Mouse (Mus musculus): ENCODE data around the gene Timm17a. TPM values are rescaled to one million over a fixed set of nuclear protein-coding genes. Genes with fewer than 3 reads are reported as not detected.

The Timm17a gene
- polyA plus RNA-seq, 1 experiment, result 164 TPM

DNA sequence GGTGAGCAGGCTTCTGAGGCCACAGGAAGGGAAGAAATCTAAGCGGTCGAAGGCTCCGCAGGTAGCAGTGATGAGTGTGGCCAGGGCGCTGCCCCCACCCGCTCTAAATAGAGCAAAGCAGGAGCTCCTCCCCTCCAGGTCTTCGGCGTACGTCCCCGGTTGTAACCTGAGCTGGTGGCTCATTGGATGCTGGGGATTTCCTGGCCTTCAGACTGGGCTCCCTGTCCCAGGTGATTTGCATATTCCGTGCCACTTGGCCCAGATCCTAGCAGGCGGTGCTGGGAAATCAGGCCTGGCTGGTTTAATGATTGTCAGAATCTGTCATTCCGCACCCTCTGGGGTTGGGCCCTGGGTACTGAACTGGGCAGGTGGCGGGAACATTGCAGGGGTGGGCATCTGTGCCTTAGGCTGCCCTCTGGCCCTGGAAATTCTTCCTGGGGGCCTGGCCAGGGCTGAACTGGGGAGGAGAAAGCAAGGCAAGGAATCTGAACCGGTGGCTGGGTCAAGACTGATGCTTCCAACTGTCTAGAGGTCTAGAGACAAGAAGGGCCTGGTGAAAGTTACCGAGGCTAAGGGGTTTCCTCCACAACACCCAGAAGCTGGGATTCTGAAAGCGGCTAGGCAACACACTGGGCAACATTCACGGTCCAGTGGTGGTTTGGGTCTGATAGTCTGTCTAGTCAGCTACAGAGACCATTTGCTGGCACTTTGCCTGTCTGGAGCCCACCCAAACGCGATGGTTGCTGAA lies 55.0 kb downstream of the Timm17a start, which contains the start of gene Elf3:
Gene Elf3, minus strand, starts transcription at position 189 of the 748 bp plus-strand sequence.
- Histone ChIP-seq H3K36me3 (ENCODE audit: control insufficient read depth, insufficient read depth, low read length, poor library complexity, severe bottlenecking) (peaks cover 12% of the 10 kb centered on the region; the same call in 1 of the 2 replicates), H3K27me3 (ENCODE audit: control insufficient read depth, insufficient read depth, low read length, poor library complexity, severe bottlenecking) (no peaks in the 10 kb centered on the region), H3K27ac (ENCODE audit: insufficient read depth, low read length) (peak within 1 kb of the TSS; percentile 54), H3K9me3 (replicated peaks; ENCODE audit: control insufficient read depth, insufficient read depth, low read length, poor library complexity, severe bottlenecking) (no peaks in the 10 kb centered on the region), H3K4me1 (ENCODE audit: control insufficient read depth, insufficient read depth, low read length) (peaks cover 4% of the 10 kb centered on the region), H3K4me3 (ENCODE audit: low read depth, low read length) (peak within 1 kb of the TSS; percentile 92), H3K9ac (ENCODE audit: low read depth, poor library complexity, severe bottlenecking) (peak within 1 kb of the TSS; percentile 59)
- TF ChIP-seq CTCF (IDR thresholded peaks at IDR 0.05; ENCODE audit: low read depth, low read length), result no peak
- TF ChIP-seq POLR2A (IDR thresholded peaks at IDR 0.05; ENCODE audit: insufficient read depth, low read length), result peak; percentile 95

DNA sequence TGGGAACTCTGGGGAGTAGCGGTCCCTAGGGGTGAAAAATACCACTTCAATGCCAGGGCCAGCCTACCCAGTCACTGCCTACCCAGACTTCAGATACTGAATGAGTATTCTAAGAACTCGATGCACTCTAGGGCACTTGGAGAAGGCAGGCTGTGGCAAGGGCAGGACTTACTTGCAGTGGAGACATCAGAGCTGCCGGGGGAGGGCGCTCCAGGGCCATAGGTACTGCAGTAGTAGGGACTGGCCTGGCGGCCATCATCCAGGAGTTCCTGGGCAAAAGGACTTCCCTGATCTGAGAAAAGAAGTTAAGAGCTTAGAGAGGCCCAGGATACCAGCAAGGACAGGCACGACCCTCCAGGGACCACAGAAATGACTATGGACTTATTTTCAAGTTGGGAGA lies 57.3 kb downstream of the Timm17a start:
- no peak overlapping the region for H3K27ac ChIP-seq (ENCODE audit: insufficient read depth, low read length)
- H3K4me1 ChIP-seq (ENCODE audit: control insufficient read depth, insufficient read depth, low read length), result peaks cover 5% of the 10 kb centered on the region
- peak overlapping the region; percentile 58 for H3K4me3 ChIP-seq (ENCODE audit: low read depth, low read length)
- peak; percentile 67 for TF ChIP-seq CTCF (IDR thresholded peaks at IDR 0.05; ENCODE audit: low read depth, low read length)
- no peak for TF ChIP-seq EP300 (IDR thresholded peaks at IDR 0.05; ENCODE audit: insufficient read depth, low read depth, low read length)
- TF ChIP-seq POLR2A (IDR thresholded peaks at IDR 0.05; ENCODE audit: insufficient read depth, low read length), result no peak
- no peaks in the 10 kb centered on the region for H3K27me3 ChIP-seq (ENCODE audit: control insufficient read depth, insufficient read depth, low read length, poor library complexity, severe bottlenecking)
- peaks cover 12% of the 10 kb centered on the region; the same call in 1 of the 2 replicates for H3K36me3 ChIP-seq (ENCODE audit: control insufficient read depth, insufficient read depth, low read length, poor library complexity, severe bottlenecking)
- no peaks in the 10 kb centered on the region for H3K9me3 ChIP-seq (replicated peaks; ENCODE audit: control insufficient read depth, insufficient read depth, low read length, poor library complexity, severe bottlenecking)
- H3K9ac ChIP-seq (ENCODE audit: low read depth, poor library complexity, severe bottlenecking), result no peak overlapping the region

DNA sequence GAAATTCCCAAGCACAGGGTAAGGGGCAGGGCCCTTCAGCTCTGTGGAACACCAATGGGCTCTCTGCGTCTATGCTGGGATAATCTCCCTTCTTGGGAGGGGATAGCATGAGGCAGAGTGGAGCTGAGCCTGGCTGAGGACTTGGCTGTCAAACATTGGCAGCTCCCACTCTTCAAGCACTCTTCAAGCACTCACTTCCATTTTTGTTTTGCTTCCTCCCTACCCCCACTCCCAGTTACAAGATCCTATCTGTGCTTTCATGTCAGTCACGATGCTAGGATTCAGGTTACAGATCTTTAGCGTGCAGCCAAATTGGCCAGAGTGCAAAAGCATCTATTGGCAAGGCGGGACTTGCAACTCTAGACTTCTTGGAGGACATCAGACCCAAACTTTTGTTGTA lies 60.7 kb downstream of the Timm17a start:
- Histone ChIP-seq H3K27ac (ENCODE audit: insufficient read depth, low read length) (no peak overlapping the region), H3K4me3 (ENCODE audit: low read depth, low read length) (no peak overlapping the region), H3K9ac (ENCODE audit: low read depth, poor library complexity, severe bottlenecking) (no peak overlapping the region), H3K9me3 (replicated peaks; ENCODE audit: control insufficient read depth, insufficient read depth, low read length, poor library complexity, severe bottlenecking) (no peaks in the 10 kb centered on the region), H3K4me1 (ENCODE audit: control insufficient read depth, insufficient read depth, low read length) (peaks cover 7% of the 10 kb centered on the region), H3K36me3 (ENCODE audit: control insufficient read depth, insufficient read depth, low read length, poor library complexity, severe bottlenecking) (peaks cover 12% of the 10 kb centered on the region; the same call in 1 of the 2 replicates), H3K27me3 (ENCODE audit: control insufficient read depth, insufficient read depth, low read length, poor library complexity, severe bottlenecking) (no peaks in the 10 kb centered on the region)
- TF ChIP-seq EP300 (IDR thresholded peaks at IDR 0.05; ENCODE audit: insufficient read depth, low read depth, low read length) (no peak), CTCF (IDR thresholded peaks at IDR 0.05; ENCODE audit: low read depth, low read length) (no peak), POLR2A (IDR thresholded peaks at IDR 0.05; ENCODE audit: insufficient read depth, low read length) (no peak)

DNA sequence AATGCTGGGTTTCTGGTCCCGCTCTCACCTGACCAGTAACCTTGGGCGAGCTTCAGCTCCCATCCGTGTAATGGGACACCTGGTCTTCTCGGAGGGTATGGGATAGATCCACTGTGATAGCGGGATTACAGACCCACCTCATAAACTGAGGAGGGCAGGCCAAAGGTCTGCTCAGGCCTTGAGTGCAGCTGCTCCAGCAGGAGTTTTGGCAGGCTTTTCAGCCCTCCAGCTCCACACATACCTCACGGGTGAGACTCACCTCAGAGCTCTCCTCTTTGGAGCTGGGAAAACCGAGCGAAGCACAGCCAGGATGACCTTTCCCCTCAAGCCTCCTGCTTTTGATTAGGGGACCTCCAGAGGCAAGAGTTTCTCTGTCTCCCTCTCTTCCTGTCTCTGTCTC lies 62.2 kb downstream of the Timm17a start:
- Histone ChIP-seq H3K9me3 (replicated peaks; ENCODE audit: control insufficient read depth, insufficient read depth, low read length, poor library complexity, severe bottlenecking) (no peaks in the 10 kb centered on the region), H3K36me3 (ENCODE audit: control insufficient read depth, insufficient read depth, low read length, poor library complexity, severe bottlenecking) (peaks cover 12% of the 10 kb centered on the region; the same call in 1 of the 2 replicates), H3K4me3 (ENCODE audit: low read depth, low read length) (peak overlapping the region; percentile 56), H3K27ac (ENCODE audit: insufficient read depth, low read length) (peak overlapping the region; percentile 84), H3K27me3 (ENCODE audit: control insufficient read depth, insufficient read depth, low read length, poor library complexity, severe bottlenecking) (no peaks in the 10 kb centered on the region), H3K4me1 (ENCODE audit: control insufficient read depth, insufficient read depth, low read length) (peaks cover 7% of the 10 kb centered on the region), H3K9ac (ENCODE audit: low read depth, poor library complexity, severe bottlenecking) (peak overlapping the region; percentile 8; the same call in 1 of the 2 replicates)
- TF ChIP-seq CTCF (IDR thresholded peaks at IDR 0.05; ENCODE audit: low read depth, low read length) (no peak), POLR2A (IDR thresholded peaks at IDR 0.05; ENCODE audit: insufficient read depth, low read length) (no peak), EP300 (IDR thresholded peaks at IDR 0.05; ENCODE audit: insufficient read depth, low read depth, low read length) (0 out of 2 replicates have a peak, but pooled peaks have one; percentile 11)

DNA sequence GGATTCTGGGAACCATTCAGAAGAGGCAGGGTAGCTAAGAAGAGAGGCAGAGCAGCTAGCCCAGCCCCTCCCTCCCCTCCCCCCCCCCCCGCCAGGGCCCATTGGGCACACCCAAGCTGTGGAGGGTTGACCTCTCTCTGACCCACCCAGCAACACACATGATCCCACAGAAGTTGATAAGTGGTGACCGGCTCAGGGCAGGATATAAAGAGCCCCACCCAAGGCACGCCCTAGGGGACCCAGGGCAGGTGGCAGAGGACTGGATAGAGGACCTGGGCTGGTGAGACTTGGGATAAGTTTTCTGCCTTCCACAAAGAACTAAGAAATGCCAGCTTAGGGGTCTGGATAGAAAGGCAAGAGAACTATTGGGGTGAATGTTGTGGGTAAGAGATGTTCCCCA lies 62.9 kb downstream of the Timm17a start:
- H3K9me3 ChIP-seq (replicated peaks; ENCODE audit: control insufficient read depth, insufficient read depth, low read length, poor library complexity, severe bottlenecking), result no peaks in the 10 kb centered on the region
- peaks cover 7% of the 10 kb centered on the region for H3K4me1 ChIP-seq (ENCODE audit: control insufficient read depth, insufficient read depth, low read length)
- peak overlapping the region; percentile 84 for H3K27ac ChIP-seq (ENCODE audit: insufficient read depth, low read length)
- peak; percentile 76; the same call in 1 of the 2 replicates for TF ChIP-seq EP300 (IDR thresholded peaks at IDR 0.05; ENCODE audit: insufficient read depth, low read depth, low read length)
- no peak for TF ChIP-seq POLR2A (IDR thresholded peaks at IDR 0.05; ENCODE audit: insufficient read depth, low read length)
- H3K27me3 ChIP-seq (ENCODE audit: control insufficient read depth, insufficient read depth, low read length, poor library complexity, severe bottlenecking), result no peaks in the 10 kb centered on the region
- H3K36me3 ChIP-seq (ENCODE audit: control insufficient read depth, insufficient read depth, low read length, poor library complexity, severe bottlenecking), result peaks cover 12% of the 10 kb centered on the region; the same call in 1 of the 2 replicates
- H3K9ac ChIP-seq (ENCODE audit: low read depth, poor library complexity, severe bottlenecking), result peak overlapping the region; percentile 8; the same call in 1 of the 2 replicates
- H3K4me3 ChIP-seq (ENCODE audit: low read depth, low read length), result no peak overlapping the region

DNA sequence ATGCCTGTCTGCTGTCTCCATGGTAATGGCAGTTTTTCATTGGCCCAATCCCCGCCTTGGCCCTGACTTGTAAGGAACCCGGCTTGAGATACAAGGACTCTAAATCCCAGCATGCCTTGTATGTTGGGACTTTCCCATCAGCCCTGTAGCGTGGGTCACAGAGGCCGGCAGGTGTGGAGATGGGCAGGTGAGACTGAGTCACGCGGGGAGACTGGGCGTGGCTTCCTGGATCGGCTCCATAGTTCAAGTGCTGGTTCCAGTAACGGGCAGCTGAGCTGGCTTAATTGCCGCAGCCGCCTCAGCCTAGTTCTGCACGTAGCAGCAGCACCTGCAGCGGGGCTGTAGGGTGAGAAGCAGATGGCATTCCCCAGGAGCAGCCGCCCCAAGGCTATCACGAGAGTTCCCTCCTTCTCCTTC lies 65.1 kb downstream of the Timm17a start:
- Histone ChIP-seq H3K27ac (ENCODE audit: insufficient read depth, low read length) (no peak overlapping the region; the same call in 1 of the 2 replicates), H3K9me3 (replicated peaks; ENCODE audit: control insufficient read depth, insufficient read depth, low read length, poor library complexity, severe bottlenecking) (no peaks in the 10 kb centered on the region), H3K9ac (ENCODE audit: low read depth, poor library complexity, severe bottlenecking) (peak overlapping the region; percentile 58), H3K27me3 (ENCODE audit: control insufficient read depth, insufficient read depth, low read length, poor library complexity, severe bottlenecking) (no peaks in the 10 kb centered on the region), H3K36me3 (ENCODE audit: control insufficient read depth, insufficient read depth, low read length, poor library complexity, severe bottlenecking) (no peaks in the 10 kb centered on the region), H3K4me3 (ENCODE audit: low read depth, low read length) (peak overlapping the region; percentile 70), H3K4me1 (ENCODE audit: control insufficient read depth, insufficient read depth, low read length) (peaks cover 7% of the 10 kb centered on the region)
- TF ChIP-seq CTCF (IDR thresholded peaks at IDR 0.05; ENCODE audit: low read depth, low read length) (no peak), EP300 (IDR thresholded peaks at IDR 0.05; ENCODE audit: insufficient read depth, low read depth, low read length) (peak; percentile 96), POLR2A (IDR thresholded peaks at IDR 0.05; ENCODE audit: insufficient read depth, low read length) (no peak)

Other genes starting within 250 kb of the Timm17a start
- 0.26 and 0.81 TPM in 2 replicates for gene Lgr6, start 208.5 kb downstream of the Timm17a start, polyA plus RNA-seq (2011; ENCODE audit: insufficient read depth, insufficient read length, low read depth, missing spikeins)
- 1.5 and 1.8 TPM in 2 replicates for gene Ptpn7, start 181.1 kb downstream of the Timm17a start, polyA plus RNA-seq (2011; ENCODE audit: insufficient read depth, insufficient read length, low read depth, missing spikeins)
- gene Arl8a, start 167.0 kb downstream of the Timm17a start, polyA plus RNA-seq (2011; ENCODE audit: insufficient read depth, insufficient read length, low read depth, missing spikeins), result 94.4 and 106 TPM in 2 replicates
- not detected in 2 replicates for gene Gpr37l1, start 146.1 kb downstream of the Timm17a start, polyA plus RNA-seq (2011; ENCODE audit: insufficient read depth, insufficient read length, low read depth, missing spikeins)
- gene Elf3, start 55.2 kb downstream of the Timm17a start, polyA plus RNA-seq (2011; ENCODE audit: insufficient read depth, insufficient read length, low read depth, missing spikeins), result 36.6 and 37.3 TPM in 2 replicates
- gene Rnpep, start 29.7 kb downstream of the Timm17a start, polyA plus RNA-seq (2011; ENCODE audit: insufficient read depth, insufficient read length, low read depth, missing spikeins), result 44.5 and 47.3 TPM in 2 replicates
- gene Lmod1, start 11.0 kb upstream of the Timm17a start, polyA plus RNA-seq (2011; ENCODE audit: insufficient read depth, insufficient read length, low read depth, missing spikeins), result 2.2 and 2.5 TPM in 2 replicates
- gene Shisa4, start 61.5 kb upstream of the Timm17a start, polyA plus RNA-seq (2011; ENCODE audit: insufficient read depth, insufficient read length, low read depth, missing spikeins), result 14.1 and 15.0 TPM in 2 replicates
- gene Ipo9, start 116.7 kb upstream of the Timm17a start, polyA plus RNA-seq (2011; ENCODE audit: insufficient read depth, insufficient read length, low read depth, missing spikeins), result 123 and 137 TPM in 2 replicates